Mouse (Mus musculus): Measurements from ENCODE around the gene Brd4.

The Brd4 gene

DNA sequence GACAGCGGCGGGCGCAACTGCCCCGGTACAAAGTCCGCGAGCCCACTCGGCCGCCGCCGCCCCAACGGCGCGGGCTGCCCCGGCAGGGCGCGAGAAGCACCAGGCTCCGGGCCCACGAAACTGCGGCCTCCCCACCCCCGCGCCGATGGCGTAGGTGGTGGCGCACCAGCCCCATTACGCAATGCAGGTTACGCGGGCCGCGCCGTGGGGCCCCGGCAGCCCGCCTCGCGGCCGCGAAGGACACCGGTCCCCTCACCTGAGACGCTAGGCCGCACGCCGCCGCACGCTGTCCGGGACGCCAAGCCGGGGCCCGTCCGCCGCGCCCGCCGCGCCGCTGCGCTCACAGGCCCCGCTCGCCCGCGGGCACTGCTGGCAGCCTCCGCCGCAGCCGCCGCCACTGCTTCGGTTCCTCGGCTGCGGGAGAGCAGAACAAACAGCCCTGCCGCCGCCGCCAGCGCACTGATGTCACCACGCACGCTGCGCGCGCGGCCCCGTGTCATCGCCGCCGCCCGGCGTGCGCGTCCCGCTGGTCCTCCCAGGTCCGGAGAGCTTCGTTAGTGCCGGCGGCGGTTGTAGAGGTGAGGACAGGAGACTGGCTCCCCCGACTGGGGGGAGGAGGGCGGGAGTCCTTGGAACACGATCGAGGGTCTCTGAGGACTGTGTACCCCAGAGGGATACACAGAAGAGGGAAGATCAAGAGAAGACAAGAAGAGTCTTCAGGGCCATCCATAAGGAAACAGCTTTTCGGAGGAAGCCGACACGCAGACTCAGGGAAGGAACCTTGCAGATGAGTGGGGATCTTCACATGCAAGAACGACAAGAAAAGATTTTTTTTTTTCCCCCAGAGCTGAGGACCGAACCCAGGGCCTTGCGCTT is at the start of gene Brd4:
TSS of gene Brd4 (minus strand) at position 461 of the 876 bp plus-strand sequence.
- TF ChIP-seq GATA4 (IDR thresholded peaks at IDR 0.05; ENCODE audit: insufficient replicate concordance, low read length) = no peak; the same call in 1 of the 2 replicates

DNA sequence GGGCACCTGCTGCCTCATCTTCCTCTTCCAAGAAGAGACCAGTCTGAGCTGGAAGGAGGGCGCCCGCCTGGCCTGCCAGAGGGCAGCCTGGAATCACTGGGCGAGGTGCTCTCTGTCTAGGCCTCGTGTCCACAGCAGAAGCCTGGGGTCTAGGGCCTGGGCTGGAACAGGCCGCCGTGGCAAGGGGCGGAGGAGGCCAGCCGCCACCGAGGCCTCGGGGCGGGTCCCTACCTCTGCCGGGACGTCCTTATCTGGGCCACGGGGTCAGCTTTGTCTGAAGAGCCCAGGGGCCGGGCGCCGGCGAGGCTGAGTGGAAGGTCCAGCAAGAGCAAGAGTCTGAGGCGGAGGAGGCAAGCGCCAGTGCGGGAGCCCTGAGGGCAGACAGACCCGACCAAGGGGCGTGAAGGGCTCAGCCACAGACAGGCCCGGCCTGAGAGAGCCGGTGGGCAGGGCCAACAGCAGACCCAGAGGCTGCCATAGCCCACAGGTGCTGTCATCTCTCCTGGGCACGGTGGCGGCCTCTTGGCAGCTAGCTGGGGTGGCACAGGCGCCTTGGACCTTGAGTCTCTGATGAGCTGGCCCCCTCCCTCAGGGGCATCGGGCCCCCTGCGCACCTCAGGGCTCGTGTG is 49.3 kb upstream of the Brd4 start:
- TF ChIP-seq GATA4 (IDR thresholded peaks at IDR 0.05; ENCODE audit: insufficient replicate concordance, low read length) = no peak

DNA sequence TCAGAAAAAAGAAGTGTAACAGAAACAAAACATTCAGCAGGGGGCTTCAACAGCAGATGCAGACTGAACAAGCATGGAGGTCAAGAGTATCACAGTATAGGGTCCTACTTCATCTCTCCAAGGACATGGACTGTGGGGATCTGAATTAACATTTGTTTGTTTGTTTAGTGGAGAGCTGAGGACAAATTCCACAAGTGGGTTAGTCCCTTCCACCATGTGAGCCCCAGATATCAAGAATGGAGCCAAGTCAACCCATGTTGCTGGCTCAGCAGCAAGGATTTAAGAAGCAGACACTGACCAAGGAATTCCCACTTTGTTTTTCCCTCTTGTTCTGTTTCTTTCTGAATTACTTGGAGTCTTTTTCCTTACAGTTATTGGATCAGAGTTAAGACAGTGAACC is 43.0 kb upstream of the Brd4 start:
- TF ChIP-seq GATA4 (IDR thresholded peaks at IDR 0.05; ENCODE audit: insufficient replicate concordance, low read length) = no peak

DNA sequence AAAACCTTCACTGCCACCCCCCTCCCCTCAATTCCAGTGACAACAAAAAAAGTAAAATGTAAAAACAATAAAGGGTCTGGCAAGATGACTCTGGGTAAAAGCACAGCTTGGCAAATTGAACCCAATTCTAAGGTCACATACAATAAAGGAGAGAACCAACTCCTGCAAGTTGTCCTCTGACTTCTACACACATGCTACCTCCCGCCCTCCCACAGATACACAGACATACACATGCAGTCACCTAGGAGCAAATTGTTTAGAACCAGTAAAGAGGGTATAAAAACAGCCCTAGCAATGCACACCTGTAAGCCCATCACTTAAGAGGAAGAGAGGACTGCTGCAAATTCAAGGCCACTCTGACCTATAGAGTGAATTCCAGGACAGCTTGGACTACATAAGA is 38.3 kb upstream of the Brd4 start:
- no peak for TF ChIP-seq GATA4 (IDR thresholded peaks at IDR 0.05; ENCODE audit: insufficient replicate concordance, low read length)

DNA sequence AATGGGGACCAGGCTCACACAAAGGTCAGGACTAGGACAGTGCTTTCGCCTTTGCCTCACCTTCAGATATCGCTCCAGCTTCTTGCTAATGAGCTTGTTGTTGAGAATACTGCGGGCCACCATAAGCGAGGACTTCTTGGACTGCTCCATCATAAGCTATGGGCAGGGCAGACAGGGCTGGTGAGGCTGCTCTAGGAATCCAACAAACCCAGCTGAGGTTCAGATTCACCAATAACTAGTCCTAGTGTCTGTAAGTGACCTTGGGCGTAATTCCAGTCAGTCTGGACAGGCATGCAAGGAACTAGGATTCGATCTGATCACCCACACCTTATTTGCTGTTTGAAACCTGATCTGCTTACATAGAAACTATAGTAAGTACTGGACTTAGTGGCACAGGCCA is 37.3 kb upstream of the Brd4 start:
- no peak for TF ChIP-seq GATA4 (IDR thresholded peaks at IDR 0.05; ENCODE audit: insufficient replicate concordance, low read length)

DNA sequence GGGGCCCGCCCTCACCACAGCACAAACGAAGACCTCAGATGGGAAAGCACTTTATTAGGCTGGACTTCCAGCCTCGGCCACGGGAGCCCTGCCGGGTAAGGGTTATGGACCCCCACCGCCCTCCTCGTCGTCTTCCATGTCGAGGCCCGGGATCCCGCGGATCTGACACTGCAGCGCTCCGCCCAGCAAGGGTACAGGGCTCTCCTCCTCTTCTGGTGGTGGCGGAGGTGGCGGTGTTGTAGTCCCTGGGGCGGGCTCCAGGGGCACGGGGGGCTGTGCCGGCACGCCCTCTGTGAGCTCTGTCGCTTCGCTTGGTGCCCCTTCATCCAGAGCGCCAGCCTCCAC is 36.8 kb upstream of the Brd4 start:
- TF ChIP-seq GATA4 (IDR thresholded peaks at IDR 0.05; ENCODE audit: insufficient replicate concordance, low read length) = no peak

DNA sequence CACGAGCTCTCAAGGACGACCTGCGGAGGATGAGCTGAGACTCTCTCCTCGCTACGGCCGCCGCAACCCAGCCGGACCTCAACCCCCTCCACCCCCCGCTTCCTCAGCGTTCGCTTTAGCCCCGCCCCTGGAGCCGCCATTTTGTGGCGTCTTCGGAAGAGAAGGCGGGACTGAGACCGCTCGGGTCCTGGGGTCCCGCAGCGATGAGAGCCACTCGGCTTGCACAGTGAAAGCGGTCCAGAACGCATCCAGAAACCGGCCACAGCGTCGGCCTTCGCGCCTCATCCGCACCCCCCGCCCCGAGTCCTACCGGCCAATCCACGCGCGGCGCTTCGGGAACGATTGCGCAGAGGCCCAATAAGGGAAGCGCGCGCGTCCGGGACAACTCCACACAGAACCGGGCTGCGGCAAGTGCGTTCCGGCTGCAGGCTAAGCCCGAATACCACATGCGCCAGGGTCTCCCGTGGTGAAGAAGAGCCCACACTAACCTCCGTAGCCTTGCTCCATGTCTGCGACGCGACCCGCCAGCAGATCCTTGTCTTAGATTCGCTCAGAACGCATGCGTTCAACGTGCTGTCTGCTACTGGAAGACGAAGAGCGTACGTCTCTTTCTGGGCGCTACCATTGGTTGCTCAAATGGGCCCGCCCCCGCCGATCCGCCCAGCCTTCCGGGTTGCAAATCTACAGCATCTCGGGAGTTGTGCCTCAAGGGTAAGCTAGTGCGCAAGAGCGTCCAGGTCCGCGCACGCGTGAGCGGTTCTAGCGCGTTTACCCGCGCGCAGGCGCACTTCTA is 36.3 kb upstream of the Brd4 start, which contains the start of gene Akap8:
TSS of gene Akap8 (minus strand) at position 642 of the 793 bp plus-strand sequence.
- TF ChIP-seq GATA4 (IDR thresholded peaks at IDR 0.05; ENCODE audit: insufficient replicate concordance, low read length) = peak; percentile 75; the same call in 1 of the 2 replicates

DNA sequence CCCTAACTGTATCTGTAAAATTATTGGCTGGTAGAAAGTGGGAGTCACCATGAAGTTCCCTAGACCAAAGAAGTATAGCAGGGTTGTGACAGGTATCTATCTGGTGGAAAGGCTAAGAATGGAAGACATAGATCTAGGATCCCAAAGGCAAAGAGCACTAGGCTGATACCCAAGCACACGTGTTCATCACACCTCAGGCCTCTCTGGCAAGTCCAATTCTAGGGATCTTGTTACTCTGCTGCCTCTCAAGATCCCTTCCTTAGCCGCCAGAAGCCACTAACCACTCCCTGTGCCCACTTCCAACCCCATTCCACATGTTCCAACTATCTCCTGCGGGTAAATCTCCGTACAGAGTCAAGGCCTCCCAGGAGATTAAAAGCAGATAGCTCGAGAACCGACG is 35.4 kb upstream of the Brd4 start:
- no peak for TF ChIP-seq GATA4 (IDR thresholded peaks at IDR 0.05; ENCODE audit: insufficient replicate concordance, low read length)

DNA sequence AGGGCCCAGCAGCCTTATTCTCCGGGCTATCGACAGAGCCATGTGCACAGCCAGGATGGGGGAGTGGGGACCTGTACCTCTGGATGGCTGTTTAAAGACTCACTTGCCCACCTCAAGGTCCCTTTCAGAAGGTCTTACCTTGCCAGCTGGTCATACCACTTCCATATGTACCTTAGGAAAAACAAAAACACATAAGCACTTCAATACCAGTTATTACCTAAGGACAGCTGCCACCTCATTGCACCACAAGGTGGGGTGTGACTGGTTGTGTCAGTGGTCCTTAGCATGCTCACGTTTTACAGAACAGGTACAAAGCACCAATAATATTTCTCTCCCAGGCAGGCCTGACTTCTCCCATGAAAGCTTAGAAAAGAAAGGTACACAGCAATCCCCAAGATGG is 33.2 kb upstream of the Brd4 start:
- TF ChIP-seq GATA4 (IDR thresholded peaks at IDR 0.05; ENCODE audit: insufficient replicate concordance, low read length) = no peak

DNA sequence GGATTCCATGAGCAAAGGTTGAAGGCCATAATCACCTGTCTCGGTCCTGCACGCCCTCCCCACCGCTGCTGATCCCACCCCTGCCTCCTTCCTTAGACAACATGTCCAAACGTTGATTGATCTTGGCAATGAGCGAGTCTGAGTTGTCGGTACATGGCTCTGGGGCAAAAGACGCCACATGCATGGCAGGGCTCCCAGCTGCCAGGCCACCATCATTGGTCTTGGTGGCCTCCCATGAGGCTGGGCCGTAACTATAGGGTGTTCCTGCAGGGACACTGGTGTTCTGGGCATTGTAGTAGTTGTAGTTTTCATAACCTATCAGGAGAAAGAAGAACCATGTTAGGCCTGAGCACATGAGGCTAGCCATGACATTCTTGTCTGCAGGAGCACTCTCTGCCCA is 32.5 kb upstream of the Brd4 start:
- no peak for TF ChIP-seq GATA4 (IDR thresholded peaks at IDR 0.05; ENCODE audit: insufficient replicate concordance, low read length)

DNA sequence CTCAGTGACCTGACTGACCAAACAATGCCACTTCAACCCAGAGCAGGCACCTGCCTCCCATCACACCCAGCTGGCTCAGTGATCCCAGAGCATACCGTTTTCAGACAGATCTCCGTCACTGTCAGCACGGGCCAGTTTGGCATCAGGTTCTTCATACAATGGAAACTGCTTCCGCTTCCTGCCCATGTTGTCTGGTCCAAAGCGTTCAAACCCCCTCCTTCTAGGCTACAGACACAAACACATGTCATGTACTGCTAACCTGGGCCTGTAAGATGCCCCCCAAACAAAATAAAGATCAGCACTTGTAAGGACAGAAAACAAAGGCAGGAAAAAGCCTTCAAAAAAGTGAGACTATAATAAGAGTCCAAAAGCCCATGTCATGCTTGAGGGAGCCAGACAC is 31.0 kb upstream of the Brd4 start:
- TF ChIP-seq GATA4 (IDR thresholded peaks at IDR 0.05; ENCODE audit: insufficient replicate concordance, low read length) = no peak

DNA sequence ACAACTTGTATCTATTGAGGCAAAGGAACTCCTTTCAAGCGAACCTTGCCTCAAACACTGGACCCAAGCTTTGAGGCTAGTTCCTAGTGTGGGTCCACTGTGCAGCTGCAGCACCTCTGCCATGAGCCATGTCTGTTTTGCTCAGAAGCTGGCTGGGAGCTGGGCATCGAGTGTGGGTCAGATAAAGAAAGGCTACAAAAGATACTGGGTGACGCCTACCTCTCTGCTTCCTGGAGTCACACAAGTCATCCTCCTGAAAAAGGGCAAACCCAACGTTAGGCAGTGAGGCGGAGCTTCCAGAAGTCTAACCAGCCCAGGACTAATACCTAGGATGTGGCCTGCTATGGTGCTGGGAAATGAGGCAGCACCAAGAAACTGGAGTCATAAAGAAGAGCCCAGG is 29.4 kb upstream of the Brd4 start:
- TF ChIP-seq GATA4 (IDR thresholded peaks at IDR 0.05; ENCODE audit: insufficient replicate concordance, low read length) = no peak

DNA sequence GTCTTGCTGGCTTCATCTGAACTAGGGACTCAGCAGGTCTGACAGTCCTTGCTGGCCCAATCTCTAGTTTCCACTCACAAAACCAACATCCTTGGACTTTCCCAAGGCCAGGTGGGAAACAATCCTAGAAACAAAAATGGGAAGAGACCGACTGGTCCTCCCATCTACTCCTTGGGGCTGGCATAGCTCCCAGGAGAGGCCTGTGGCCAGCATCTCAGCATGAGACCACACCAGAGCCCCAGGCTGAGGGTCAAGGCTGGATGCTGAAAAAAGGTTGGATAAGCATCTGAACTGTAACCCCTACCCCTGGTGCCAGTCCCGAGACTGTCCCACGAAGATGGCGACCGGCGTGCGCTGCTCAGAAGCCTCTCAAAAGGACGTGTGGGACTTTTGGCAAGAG is 28.3 kb upstream of the Brd4 start:
- TF ChIP-seq GATA4 (IDR thresholded peaks at IDR 0.05; ENCODE audit: insufficient replicate concordance, low read length) = no peak

DNA sequence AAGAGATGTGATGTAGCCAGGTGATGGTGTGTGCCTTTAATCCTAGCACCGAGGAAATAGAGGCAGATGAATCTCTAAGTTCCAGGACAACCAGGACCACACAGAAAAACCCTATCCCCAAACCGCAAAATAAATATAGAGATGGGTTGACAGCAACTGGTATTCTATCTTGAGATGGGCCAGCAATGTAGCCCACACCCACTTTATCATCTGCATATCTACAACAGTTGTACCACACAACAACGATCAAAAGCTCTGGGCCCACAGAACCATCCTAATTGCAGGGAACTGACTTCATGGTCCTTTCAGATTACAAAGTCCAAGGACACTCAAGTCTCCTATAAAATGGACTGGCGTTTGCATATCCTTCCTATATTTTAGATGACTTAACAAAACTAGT is 23.4 kb upstream of the Brd4 start:
- no peak for TF ChIP-seq GATA4 (IDR thresholded peaks at IDR 0.05; ENCODE audit: insufficient replicate concordance, low read length)

DNA sequence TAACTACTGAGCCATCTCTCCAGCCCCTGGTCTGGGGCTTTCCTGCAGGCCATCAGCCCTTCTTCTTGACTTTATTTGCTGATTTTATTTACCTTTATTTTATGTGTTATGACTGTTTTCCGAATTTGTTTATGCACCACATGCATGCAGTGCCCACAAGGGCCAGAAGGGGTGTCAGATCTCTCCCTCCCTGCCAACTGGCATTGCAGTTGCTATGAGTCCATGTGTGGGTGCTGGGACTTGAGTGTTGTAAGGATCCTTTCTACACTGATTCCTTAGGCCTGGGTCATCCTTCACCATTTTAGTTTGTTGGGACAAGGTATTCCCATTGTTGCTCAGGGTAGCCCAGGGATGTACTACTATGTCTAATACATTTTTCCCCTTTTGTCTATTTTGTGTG is 13.6 kb upstream of the Brd4 start:
- TF ChIP-seq GATA4 (IDR thresholded peaks at IDR 0.05; ENCODE audit: insufficient replicate concordance, low read length) = no peak

DNA sequence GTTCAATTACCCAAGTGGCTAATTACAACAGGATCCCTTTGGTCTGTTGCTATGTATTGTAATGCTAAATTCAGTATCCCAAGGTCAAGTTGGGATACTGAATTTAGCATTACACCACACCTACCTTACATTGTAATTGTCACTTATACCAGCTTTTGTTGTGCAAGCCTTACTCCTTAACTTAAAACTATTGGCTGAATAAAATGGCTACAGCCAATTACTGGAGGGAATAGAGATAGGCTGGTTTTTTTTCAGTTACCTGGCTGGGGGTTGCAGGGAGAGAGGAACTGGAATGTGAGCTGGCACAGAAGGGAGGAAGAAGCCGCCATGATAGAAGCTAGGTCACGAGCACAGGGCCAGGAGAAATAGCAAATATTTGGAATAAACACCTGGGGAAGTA is 11.4 kb upstream of the Brd4 start:
- TF ChIP-seq GATA4 (IDR thresholded peaks at IDR 0.05; ENCODE audit: insufficient replicate concordance, low read length) = no peak
